Comparison of ENCODE assay signal across 17 mouse cellular contexts in the genomic region with DNA sequence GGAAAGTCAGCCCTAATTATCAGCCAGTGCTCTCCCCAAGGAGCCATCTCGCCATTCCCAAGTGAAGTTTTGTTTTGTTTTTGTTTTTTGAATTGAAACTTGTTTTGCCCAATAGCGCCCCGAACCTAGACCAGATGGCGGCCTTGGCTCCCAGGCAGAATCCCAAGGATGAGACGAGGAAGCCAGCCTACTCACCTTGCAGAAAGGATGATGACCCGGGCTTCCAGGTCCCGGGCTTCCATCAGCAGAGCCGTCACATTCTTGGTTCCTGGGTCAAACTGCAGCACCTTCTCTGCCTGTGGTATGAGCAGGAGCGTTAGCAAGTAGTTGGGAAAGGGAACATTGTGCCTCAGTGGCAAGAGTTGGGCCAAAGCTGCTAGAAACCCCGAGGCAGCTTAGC. TPM values are rescaled to one million over a fixed set of nuclear protein-coding genes. Genes with fewer than 3 reads are reported as not detected.
"Had no signal": no experiment of that assay in that cellular context is flagged by ENCODE, and none has a peak within 500 bp of the region (broad histone marks: within the 10 kb centered on the region; RNA-seq: fewer than 3 reads in every experiment).

No protein-coding gene starts in this region.

- ATAC-seq: liver, postnatal 0 days had no signal

- H3K4me1 ChIP-seq: limb, embryonic 12.5 days had no signal

- H3K4me3 ChIP-seq: limb, embryonic 12.5 days; liver, embryonic 13.5 days; lung, embryonic 15.5 days had no signal

- H3K4me2 ChIP-seq: limb, embryonic 12.5 days; liver, embryonic 13.5 days; lung, embryonic 15.5 days had no signal

- H3K9ac ChIP-seq: limb, embryonic 12.5 days; liver, embryonic 13.5 days; liver, postnatal 0 days; lung, embryonic 15.5 days had no signal

- H3K36me3 ChIP-seq: limb, embryonic 12.5 days; liver, embryonic 13.5 days; lung, embryonic 15.5 days had no signal

- H3K9me3 ChIP-seq: limb, embryonic 12.5 days; liver, embryonic 13.5 days; lung, embryonic 15.5 days had no signal

- DNase-seq: kidney, adult 9 months; kidney, postnatal 36 days; layer of hippocampus, adult 9-11 months; layer of hippocampus, postnatal 36 days; liver; liver, embryonic 13.5 days; liver, postnatal 0 days; midbrain, embryonic 14.5 days; right cerebral cortex, adult 18-20 months; right cerebral cortex, postnatal 25 days; thymus, postnatal 4 days had no signal

- H3K27ac ChIP-seq: kidney, postnatal 0 days; limb, embryonic 12.5 days; liver, embryonic 13.5 days; lung, embryonic 15.5 days had no signal

RNA-seq across cellular contexts. Expression of a gene that starts 8.8 kb away (rescaled TPM):
- polyA plus RNA-seq: liver, postnatal 0 days had no signal

RNA-seq across cellular contexts. Expression of a gene that starts 20.5 kb away (rescaled TPM):
- polyA plus RNA-seq: limb, embryonic 12.5 days; liver, embryonic 13.5 days; liver, postnatal 0 days; neural tube, embryonic 14.5 days had no signal

RNA-seq across cellular contexts. Expression of a gene that starts 22.2 kb away (rescaled TPM):
- polyA plus RNA-seq: kidney, postnatal 0 days; limb, embryonic 12.5 days; liver, embryonic 13.5 days; liver, postnatal 0 days; lung, embryonic 15.5 days; midbrain, embryonic 14.5 days; neural tube, embryonic 14.5 days; small intestine, adult 2 months; stomach, embryonic 16.5 days had no signal
